Mouse (Mus musculus): Measurements from ENCODE around the gene Sprn.

Sprn gene

GRCm38 (mm10) chr7:140124382-140124781 lies 30.3 kb downstream of the Sprn start:
- TF ChIP-seq NANOG (IDR thresholded peaks at IDR 0.05; ENCODE audit: borderline replicate concordance, low read length) (no peak), POU5F1 (IDR thresholded peaks at IDR 0.05; ENCODE audit: borderline replicate concordance, low read length) (no peak), CTCF (conservative IDR thresholded peaks at IDR 0.05; ENCODE audit: low read length) (no peak)
- H3K9me3 ChIP-seq (ENCODE audit: low read length) = no peaks in the 10 kb centered on the region
- H3K27me3 ChIP-seq (ENCODE audit: insufficient read depth, low read length) = no peaks in the 10 kb centered on the region
- H3K4me1 ChIP-seq (replicated peaks; ENCODE audit: low read depth, low read length) = peaks cover 48% of the 10 kb centered on the region
- H3K4me3 ChIP-seq (replicated peaks; ENCODE audit: low read length) = no peak overlapping the region
- H3K36me3 ChIP-seq (ENCODE audit: insufficient read depth, low read length) = peaks cover 25% of the 10 kb centered on the region

DNA sequence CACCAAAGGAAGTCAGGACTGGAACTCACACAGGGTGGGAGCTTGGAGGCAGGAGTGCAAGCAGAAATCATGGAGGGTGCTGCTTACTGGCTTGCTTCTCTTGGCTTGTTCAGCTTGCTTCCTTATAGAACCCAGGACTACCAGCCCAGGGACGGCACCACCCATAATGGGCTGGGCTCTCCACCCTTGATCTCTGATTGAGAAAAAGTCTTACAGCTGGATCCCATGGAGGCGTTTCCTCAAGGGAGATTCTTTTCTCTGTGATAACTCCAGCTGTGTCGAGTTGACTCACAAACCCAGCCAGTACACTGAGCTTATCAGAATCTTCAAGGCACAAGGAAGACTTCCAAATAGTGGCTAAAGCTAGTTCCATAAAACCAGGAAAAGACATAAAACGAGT lies 31.9 kb downstream of the Sprn start:
- TF ChIP-seq POU5F1 (IDR thresholded peaks at IDR 0.05; ENCODE audit: borderline replicate concordance, low read length) (no peak), NANOG (IDR thresholded peaks at IDR 0.05; ENCODE audit: borderline replicate concordance, low read length) (no peak), CTCF (conservative IDR thresholded peaks at IDR 0.05; ENCODE audit: low read length) (no peak)
- Histone ChIP-seq H3K27me3 (ENCODE audit: insufficient read depth, low read length) (no peaks in the 10 kb centered on the region), H3K4me1 (replicated peaks; ENCODE audit: low read depth, low read length) (peaks cover 48% of the 10 kb centered on the region), H3K4me3 (replicated peaks; ENCODE audit: low read length) (no peak overlapping the region), H3K9me3 (ENCODE audit: low read length) (no peaks in the 10 kb centered on the region), H3K36me3 (ENCODE audit: insufficient read depth, low read length) (peaks cover 9% of the 10 kb centered on the region)

- TF ChIP-seq POU5F1 (IDR thresholded peaks at IDR 0.05; ENCODE audit: borderline replicate concordance, low read length) (no peak), CTCF (conservative IDR thresholded peaks at IDR 0.05; ENCODE audit: low read length) (no peak), NANOG (IDR thresholded peaks at IDR 0.05; ENCODE audit: borderline replicate concordance, low read length) (no peak)
- peaks cover 46% of the 10 kb centered on the region for H3K4me1 ChIP-seq (replicated peaks; ENCODE audit: low read depth, low read length)
- no peak overlapping the region for H3K4me3 ChIP-seq (replicated peaks; ENCODE audit: low read length)
- no peaks in the 10 kb centered on the region for H3K36me3 ChIP-seq (ENCODE audit: insufficient read depth, low read length)
- H3K27me3 ChIP-seq (ENCODE audit: insufficient read depth, low read length) = no peaks in the 10 kb centered on the region
- no peaks in the 10 kb centered on the region for H3K9me3 ChIP-seq (ENCODE audit: low read length)
Measured at GRCm38 (mm10) chr7:140121338-140121910, 33.3 kb downstream of the Sprn start.

DNA sequence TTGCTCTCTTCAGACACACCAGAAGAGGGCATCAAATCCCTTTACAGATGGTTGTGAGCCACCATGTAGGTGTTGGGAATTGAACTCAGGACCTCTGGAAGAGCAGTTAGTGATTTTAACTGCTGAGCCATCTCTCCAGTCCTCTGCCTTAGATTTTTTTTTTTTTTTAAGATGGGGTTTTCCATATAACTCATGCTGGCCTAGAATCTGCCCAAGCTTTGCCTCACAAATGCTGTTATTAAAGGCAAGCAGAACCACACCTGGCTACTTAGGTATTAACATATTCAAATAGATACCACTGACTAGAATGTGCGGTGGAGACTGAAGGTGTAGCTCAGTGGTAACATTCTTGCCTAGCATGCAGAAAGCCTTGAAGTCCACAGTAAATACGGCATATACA lies 34.2 kb downstream of the Sprn start:
- peaks cover 47% of the 10 kb centered on the region for H3K4me1 ChIP-seq (replicated peaks; ENCODE audit: low read depth, low read length)
- no peaks in the 10 kb centered on the region for H3K27me3 ChIP-seq (ENCODE audit: insufficient read depth, low read length)
- TF ChIP-seq POU5F1 (IDR thresholded peaks at IDR 0.05; ENCODE audit: borderline replicate concordance, low read length) (no peak), CTCF (conservative IDR thresholded peaks at IDR 0.05; ENCODE audit: low read length) (no peak), NANOG (IDR thresholded peaks at IDR 0.05; ENCODE audit: borderline replicate concordance, low read length) (no peak)
- no peaks in the 10 kb centered on the region for H3K36me3 ChIP-seq (ENCODE audit: insufficient read depth, low read length)
- no peaks in the 10 kb centered on the region for H3K9me3 ChIP-seq (ENCODE audit: low read length)
- H3K4me3 ChIP-seq (replicated peaks; ENCODE audit: low read length) = no peak overlapping the region

GRCm38 (mm10) chr7:140116329-140117054 lies 38.2 kb downstream of the Sprn start, which contains the start of gene Echs1:
Echs1 (minus strand) TSS chr7:140116476.
- H3K27me3 ChIP-seq (ENCODE audit: insufficient read depth, low read length) = no peaks in the 10 kb centered on the region
- H3K9me3 ChIP-seq (ENCODE audit: low read length) = no peaks in the 10 kb centered on the region
- H3K36me3 ChIP-seq (ENCODE audit: insufficient read depth, low read length) = peaks cover 22% of the 10 kb centered on the region
- H3K4me1 ChIP-seq (replicated peaks; ENCODE audit: low read depth, low read length) = peaks cover 30% of the 10 kb centered on the region
- TF ChIP-seq POU5F1 (IDR thresholded peaks at IDR 0.05; ENCODE audit: borderline replicate concordance, low read length) (no peak), CTCF (conservative IDR thresholded peaks at IDR 0.05; ENCODE audit: low read length) (no peak), NANOG (IDR thresholded peaks at IDR 0.05; ENCODE audit: borderline replicate concordance, low read length) (no peak)
- H3K4me3 ChIP-seq (replicated peaks; ENCODE audit: low read length) = peak within 1 kb of the TSS; percentile 92

GRCm38 (mm10) chr7:140115583-140116328 lies 38.9 kb downstream of the Sprn start, which contains the start of gene Paox:
Paox (plus strand) TSS chr7:140115799.
- no peak for TF ChIP-seq POU5F1 (IDR thresholded peaks at IDR 0.05; ENCODE audit: borderline replicate concordance, low read length)
- TF ChIP-seq CTCF (conservative IDR thresholded peaks at IDR 0.05; ENCODE audit: low read length) = no peak
- no peaks in the 10 kb centered on the region for H3K9me3 ChIP-seq (ENCODE audit: low read length)
- H3K27me3 ChIP-seq (ENCODE audit: insufficient read depth, low read length) = no peaks in the 10 kb centered on the region
- H3K4me1 ChIP-seq (replicated peaks; ENCODE audit: low read depth, low read length) = peaks cover 28% of the 10 kb centered on the region
- H3K4me3 ChIP-seq (replicated peaks; ENCODE audit: low read length) = peak within 1 kb of the TSS; percentile 92
- peaks cover 29% of the 10 kb centered on the region for H3K36me3 ChIP-seq (ENCODE audit: insufficient read depth, low read length)

DNA sequence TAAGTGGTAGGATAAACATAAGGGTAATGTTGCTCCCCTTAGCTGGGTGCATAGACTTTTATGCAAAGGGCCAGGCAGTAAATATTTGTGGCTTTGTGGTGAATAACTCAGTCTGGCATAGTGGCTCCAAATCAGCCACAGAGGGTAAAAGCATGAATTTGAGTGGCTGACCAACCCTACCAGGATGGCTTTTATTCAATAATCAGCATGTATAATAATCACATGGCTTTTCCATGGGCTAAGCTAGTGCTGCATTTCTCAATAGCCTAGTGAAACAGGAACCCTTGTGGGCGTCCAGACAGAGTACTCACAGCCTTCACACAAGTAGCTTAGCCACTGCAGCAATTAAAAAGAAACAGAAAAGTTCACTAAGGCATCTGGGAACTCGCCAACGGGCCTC lies 42.7 kb downstream of the Sprn start:
- TF ChIP-seq CTCF (conservative IDR thresholded peaks at IDR 0.05; ENCODE audit: low read length) = no peak
- no peak for TF ChIP-seq NANOG (IDR thresholded peaks at IDR 0.05; ENCODE audit: borderline replicate concordance, low read length)
- no peak for TF ChIP-seq POU5F1 (IDR thresholded peaks at IDR 0.05; ENCODE audit: borderline replicate concordance, low read length)
- Histone ChIP-seq H3K9me3 (ENCODE audit: low read length) (no peaks in the 10 kb centered on the region), H3K36me3 (ENCODE audit: insufficient read depth, low read length) (peaks cover 67% of the 10 kb centered on the region), H3K27me3 (ENCODE audit: insufficient read depth, low read length) (no peaks in the 10 kb centered on the region), H3K4me1 (replicated peaks; ENCODE audit: low read depth, low read length) (peaks cover 19% of the 10 kb centered on the region), H3K4me3 (replicated peaks; ENCODE audit: low read length) (no peak overlapping the region)

DNA sequence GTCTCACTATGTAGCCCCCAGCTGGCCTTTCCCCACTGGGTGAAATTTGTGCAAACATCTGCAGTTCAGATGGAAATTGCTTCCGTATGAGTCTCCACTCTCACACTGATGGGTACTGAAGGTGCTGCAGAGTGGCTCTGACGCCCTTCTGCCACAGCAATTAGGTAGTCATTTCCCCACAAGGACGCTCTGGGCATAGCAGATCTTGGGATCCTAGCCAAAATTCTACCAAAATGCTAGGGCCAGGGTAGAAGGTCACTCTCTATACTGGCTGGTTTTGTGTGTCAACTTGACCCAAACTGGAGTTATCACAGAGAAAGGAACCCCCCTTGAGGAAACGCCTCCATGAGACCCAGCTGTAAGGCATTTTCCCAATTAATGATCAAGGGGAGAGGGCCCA lies 50.7 kb downstream of the Sprn start:
- Histone ChIP-seq H3K36me3 (ENCODE audit: insufficient read depth, low read length) (peaks cover 53% of the 10 kb centered on the region), H3K4me3 (replicated peaks; ENCODE audit: low read length) (no peak overlapping the region), H3K9me3 (ENCODE audit: low read length) (no peaks in the 10 kb centered on the region), H3K27me3 (ENCODE audit: insufficient read depth, low read length) (peaks cover 3% of the 10 kb centered on the region; the same call in 1 of the 2 replicates), H3K4me1 (replicated peaks; ENCODE audit: low read depth, low read length) (peaks cover 22% of the 10 kb centered on the region)
- TF ChIP-seq POU5F1 (IDR thresholded peaks at IDR 0.05; ENCODE audit: borderline replicate concordance, low read length) (no peak), NANOG (IDR thresholded peaks at IDR 0.05; ENCODE audit: borderline replicate concordance, low read length) (no peak), CTCF (conservative IDR thresholded peaks at IDR 0.05; ENCODE audit: low read length) (no peak)

All from E14TG2a.4 (cell line).